In genomic region chr4:83919041-83919440, GRCm38 (mm10) we compare ENCODE assay signal across 22 mouse cellular contexts.
DNase-seq lines count a peak whose midpoint lies in the region; ATAC-seq and TF ChIP-seq lines count a peak whose summit lies in the region.
"Had no signal": no experiment of that assay in that cellular context is flagged by ENCODE, and none has a peak within 500 bp of the region (broad histone marks: within the 10 kb centered on the region; RNA-seq: fewer than 3 reads in every experiment).

No protein-coding gene starts in this region.

- no peak overlapping the region for H3K9ac ChIP-seq in hindbrain, postnatal 0 days (replicated peaks; ENCODE audit: low read length)
- H3K9ac ChIP-seq in hindbrain, embryonic 13.5 days: no peak overlapping the region
- no peak overlapping the region for H3K9ac ChIP-seq in limb, embryonic 12.5 days (replicated peaks)
- no peak overlapping the region for H3K9ac ChIP-seq in forebrain, embryonic 16.5 days (replicated peaks; ENCODE audit: low read depth, low read length)
- H3K9ac ChIP-seq: lung, embryonic 15.5 days; neural tube, embryonic 15.5 days had no signal

- peak; percentile 47 for TF ChIP-seq CTCF in hindbrain, postnatal 0 days (IDR thresholded peaks at IDR 0.05; ENCODE audit: low read depth)
- peak; percentile 0; the same call in 1 of the 2 replicates for TF ChIP-seq CTCF in brain, embryonic 14.5 days (IDR thresholded peaks at IDR 0.05; ENCODE audit: borderline replicate concordance, extremely low read depth, insufficient read depth, insufficient read length)

- no peaks in the 10 kb centered on the region for H3K27me3 ChIP-seq in hindbrain, postnatal 0 days (ENCODE audit: insufficient read depth, low read length)
- no peaks in the 10 kb centered on the region for H3K27me3 ChIP-seq in hindbrain, embryonic 13.5 days
- no peaks in the 10 kb centered on the region for H3K27me3 ChIP-seq in limb, embryonic 12.5 days
- no peaks in the 10 kb centered on the region for H3K27me3 ChIP-seq in limb, embryonic 10.5 days (ENCODE audit: low read depth, poor library complexity, severe bottlenecking)
- no peaks in the 10 kb centered on the region for H3K27me3 ChIP-seq in forebrain, embryonic 16.5 days (replicated peaks; ENCODE audit: control insufficient read depth, insufficient read depth, low read length)
- H3K27me3 ChIP-seq: CH12.LX; lung, embryonic 15.5 days; neural tube, embryonic 15.5 days had no signal

- no peak for DNase-seq in hindbrain, postnatal 0 days (ENCODE audit: low spot score)
- no peak for DNase-seq in limb, embryonic 10.5 days (ENCODE audit: low spot score)
- peak; percentile 12 for DNase-seq in MN1 (ENCODE audit: low spot score)
- DNase-seq in brain, embryonic 14.5 days (ENCODE audit: low read depth): no peak
- no peak for DNase-seq in right cerebral cortex, postnatal 36 days (ENCODE audit: low spot score in 2 of 2)
- DNase-seq: adrenal gland, postnatal 25 days; B cell, adult 2 months; cerebellum, adult 9-10 months; heart, postnatal 10 days; right cerebral cortex, adult 18-20 months; thymus, adult 2 months; thymus, postnatal 4 days had no signal

- H3K27ac ChIP-seq in hindbrain, postnatal 0 days: no peak overlapping the region
- no peak overlapping the region for H3K27ac ChIP-seq in hindbrain, embryonic 13.5 days
- 0 out of 2 replicates have a peak overlapping the region, but pooled peaks have one; percentile 4 for H3K27ac ChIP-seq in limb, embryonic 12.5 days
- no peak overlapping the region for H3K27ac ChIP-seq in limb, embryonic 10.5 days
- no peak overlapping the region for H3K27ac ChIP-seq in forebrain, embryonic 16.5 days (ENCODE audit: low read length)
- H3K27ac ChIP-seq: lung, embryonic 15.5 days; midbrain, embryonic 10.5 days; neural tube, embryonic 15.5 days had no signal

- no peak for TF ChIP-seq POLR2A in brain, embryonic 14.5 days (IDR thresholded peaks at IDR 0.05; ENCODE audit: borderline replicate concordance, extremely low read depth, insufficient read depth, insufficient read length, poor library complexity, severe bottlenecking)

- 95% methylated on average over 1 of the region's 1 CpGs for WGBS in hindbrain, postnatal 0 days
- 100% methylated on average over 1 of the region's 1 CpGs for WGBS in hindbrain, embryonic 13.5 days
- WGBS in limb, embryonic 12.5 days: 77% methylated on average over 1 of the region's 1 CpGs
- WGBS in limb, embryonic 10.5 days: 90% methylated on average over 1 of the region's 1 CpGs
- 96% methylated on average over 1 of the region's 1 CpGs for WGBS in forebrain, embryonic 16.5 days

- no peaks in the 10 kb centered on the region for H3K4me1 ChIP-seq in hindbrain, postnatal 0 days (ENCODE audit: insufficient read depth, low read length)
- no peaks in the 10 kb centered on the region for H3K4me1 ChIP-seq in hindbrain, embryonic 13.5 days (replicated peaks)
- H3K4me1 ChIP-seq in limb, embryonic 12.5 days (replicated peaks): peaks cover 25% of the 10 kb centered on the region
- H3K4me1 ChIP-seq in limb, embryonic 10.5 days: peaks cover 21% of the 10 kb centered on the region
- H3K4me1 ChIP-seq in forebrain, embryonic 16.5 days (replicated peaks; ENCODE audit: control insufficient read depth, insufficient read depth, low read length): no peaks in the 10 kb centered on the region
- H3K4me1 ChIP-seq: lung, embryonic 15.5 days; midbrain, embryonic 10.5 days; neural tube, embryonic 15.5 days had no signal

- no peak overlapping the region for H3K4me2 ChIP-seq in hindbrain, postnatal 0 days (ENCODE audit: low read depth, low read length)
- no peak overlapping the region for H3K4me2 ChIP-seq in hindbrain, embryonic 13.5 days
- no peak overlapping the region for H3K4me2 ChIP-seq in limb, embryonic 12.5 days
- no peak overlapping the region for H3K4me2 ChIP-seq in forebrain, embryonic 16.5 days (ENCODE audit: low read length)
- H3K4me2 ChIP-seq: heart, embryonic 11.5 days; liver, embryonic 11.5 days; lung, embryonic 15.5 days; neural tube, embryonic 15.5 days had no signal

- no peak for ATAC-seq in hindbrain, postnatal 0 days
- ATAC-seq in hindbrain, embryonic 13.5 days (ENCODE audit: low FRiP score): no peak
- no peak for ATAC-seq in limb, embryonic 12.5 days (ENCODE audit: insufficient number of reproducible peaks, insufficient read depth, low FRiP score, low TSS enrichment, low read depth)
- no peak for ATAC-seq in forebrain, embryonic 16.5 days

- H3K4me3 ChIP-seq in hindbrain, postnatal 0 days (ENCODE audit: low read length): no peak overlapping the region
- H3K4me3 ChIP-seq in hindbrain, embryonic 13.5 days: no peak overlapping the region
- H3K4me3 ChIP-seq in limb, embryonic 12.5 days (replicated peaks): no peak overlapping the region
- no peak overlapping the region for H3K4me3 ChIP-seq in limb, embryonic 10.5 days
- H3K4me3 ChIP-seq in forebrain, embryonic 16.5 days (replicated peaks; ENCODE audit: low read length): no peak overlapping the region
- H3K4me3 ChIP-seq: lung, embryonic 15.5 days; midbrain, embryonic 10.5 days; neural tube, embryonic 15.5 days had no signal

- H3K36me3 ChIP-seq in hindbrain, postnatal 0 days (ENCODE audit: insufficient read depth, low read length): no peaks in the 10 kb centered on the region
- no peaks in the 10 kb centered on the region for H3K36me3 ChIP-seq in hindbrain, embryonic 13.5 days
- no peaks in the 10 kb centered on the region for H3K36me3 ChIP-seq in limb, embryonic 12.5 days
- no peaks in the 10 kb centered on the region for H3K36me3 ChIP-seq in limb, embryonic 10.5 days
- H3K36me3 ChIP-seq in forebrain, embryonic 16.5 days (ENCODE audit: control insufficient read depth, insufficient read depth): no peaks in the 10 kb centered on the region
- H3K36me3 ChIP-seq: G1E; lung, embryonic 15.5 days; midbrain, embryonic 10.5 days; neural tube, embryonic 15.5 days had no signal

- 0 out of 2 replicates have a peak, but pooled peaks cover 4% of the 10 kb centered on the region for H3K9me3 ChIP-seq in hindbrain, postnatal 0 days (ENCODE audit: low read length)
- no peaks in the 10 kb centered on the region for H3K9me3 ChIP-seq in hindbrain, embryonic 13.5 days
- peaks cover 4% of the 10 kb centered on the region; the same call in 1 of the 2 replicates for H3K9me3 ChIP-seq in limb, embryonic 12.5 days
- no peaks in the 10 kb centered on the region for H3K9me3 ChIP-seq in limb, embryonic 10.5 days (replicated peaks)
- H3K9me3 ChIP-seq in forebrain, embryonic 16.5 days (ENCODE audit: control insufficient read depth, low read length): no peaks in the 10 kb centered on the region
- H3K9me3 ChIP-seq: lung, embryonic 15.5 days; midbrain, embryonic 10.5 days; neural tube, embryonic 15.5 days had no signal
